Mouse (Mus musculus): Measurements from ENCODE around the gene Tbc1d13.
"Not testable (repeated sequence)": the region's sequence is repeated elsewhere in the genome, so short reads cannot be mapped to it uniquely, and the experiment has no call there.

Gene Tbc1d13

DNA sequence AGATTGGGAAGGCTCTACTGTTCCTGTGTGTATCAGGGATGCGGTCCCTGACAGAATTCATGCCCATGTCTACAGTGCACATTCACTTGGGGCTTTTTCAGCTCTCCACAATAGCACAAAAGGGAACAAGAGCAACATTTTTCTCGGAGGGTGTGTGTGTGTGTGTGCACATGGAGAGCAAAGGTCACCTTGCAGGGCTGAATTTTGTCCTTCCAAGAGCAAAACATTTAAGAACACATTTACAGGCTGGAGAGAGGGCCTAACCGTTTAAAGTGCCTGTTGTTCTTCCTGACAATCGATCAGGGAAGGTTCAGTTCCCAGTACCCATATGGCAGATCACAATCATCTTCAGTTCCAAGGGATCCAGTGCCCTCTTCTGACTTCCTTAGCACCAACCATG lies 3.4 kb upstream of the Tbc1d13 start:
- no peak for DNase-seq

GRCm38 (mm10) chr2:30131240-30131639 lies 2.3 kb upstream of the Tbc1d13 start:
- DNase-seq = not testable (repeated sequence)

DNA sequence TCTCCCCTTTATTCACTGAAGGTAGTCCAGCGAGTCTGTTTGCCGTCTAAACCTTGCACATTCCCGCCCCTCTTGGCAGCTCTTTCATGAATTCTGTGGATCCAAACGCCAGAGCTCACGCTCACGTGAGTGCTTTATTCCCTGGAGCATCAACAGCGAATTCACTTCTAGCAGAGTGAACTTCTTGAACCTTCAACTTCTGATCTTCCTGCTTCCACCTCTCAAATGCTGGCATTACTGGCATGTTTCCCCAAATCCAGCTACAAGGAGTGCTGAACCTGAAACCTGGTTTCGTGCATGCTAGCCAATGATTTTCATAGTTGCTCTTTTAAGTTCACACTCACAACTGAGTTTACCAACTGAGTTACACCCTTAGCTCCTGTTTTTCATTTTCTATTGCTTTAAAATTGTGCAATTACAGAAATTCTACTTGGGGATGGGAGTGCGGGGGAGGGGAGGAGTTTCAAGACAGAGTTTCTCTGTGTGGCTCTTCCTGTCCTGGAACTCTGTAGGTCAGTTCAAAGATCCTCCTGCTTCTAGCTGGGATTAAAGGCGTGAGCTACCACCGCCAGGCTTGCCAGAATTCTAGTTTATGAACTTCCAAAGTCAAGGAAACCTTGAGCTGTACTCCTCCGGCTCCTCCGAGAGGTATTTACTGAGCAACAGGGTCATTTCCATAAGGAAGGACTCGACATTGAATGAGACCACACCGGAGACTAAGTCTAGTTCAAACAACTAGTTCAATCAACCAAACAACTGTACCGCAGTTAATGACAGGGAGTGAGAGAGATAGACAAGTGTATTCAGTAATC lies 539 bp upstream of the Tbc1d13 start:
- no peak for DNase-seq

DNA sequence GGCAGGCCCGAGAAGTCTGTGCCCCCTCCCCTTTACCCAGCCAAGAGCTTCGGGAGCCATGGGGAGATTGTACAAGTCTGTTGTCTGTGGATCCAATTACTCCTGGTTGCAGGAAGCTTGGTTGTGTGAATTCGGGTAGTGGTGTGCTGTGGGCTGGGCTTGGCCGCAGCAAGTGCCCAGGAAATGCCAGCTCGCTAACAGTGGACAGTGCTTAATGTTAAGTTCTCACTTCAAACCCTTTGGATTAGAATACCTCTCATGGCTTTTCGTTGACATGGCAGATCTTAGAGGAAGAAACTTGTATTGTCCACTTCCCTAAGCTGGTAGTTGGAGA lies 799 bp downstream of the Tbc1d13 start:
- DNase-seq = no peak

- no peak for DNase-seq
Observed at GRCm38 (mm10) chr2:30134928-30135620, 1.5 kb downstream of the Tbc1d13 start.

- DNase-seq = no peak
Observed at GRCm38 (mm10) chr2:30136458-30136857, 2.9 kb downstream of the Tbc1d13 start.

DNA sequence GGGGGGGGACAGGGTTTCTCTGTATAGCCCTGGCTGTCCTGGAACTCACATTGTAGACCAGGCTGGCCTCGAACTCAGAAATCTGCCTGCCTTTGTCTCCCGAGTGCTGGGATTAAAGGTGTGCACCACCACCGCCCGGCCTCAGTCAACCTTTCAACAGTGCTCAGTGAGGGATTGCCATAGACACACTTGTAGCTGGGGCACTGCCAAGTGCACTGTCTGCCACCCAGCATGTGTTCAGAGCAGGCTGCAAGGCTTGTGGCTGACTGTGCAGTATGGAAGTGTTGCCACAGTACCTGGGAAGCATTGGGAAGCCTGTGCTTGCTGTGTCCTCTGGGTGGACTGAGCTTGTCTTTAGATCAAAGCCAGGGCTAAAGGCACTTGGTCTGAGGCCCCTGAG lies 6.5 kb downstream of the Tbc1d13 start:
- DNase-seq = peak; percentile 63

GRCm38 (mm10) chr2:30144436-30144835 lies 10.9 kb downstream of the Tbc1d13 start:
- no peak for DNase-seq

GRCm38 (mm10) chr2:30147466-30147865 lies 13.9 kb downstream of the Tbc1d13 start:
- DNase-seq = no peak

- DNase-seq = no peak
Observed at GRCm38 (mm10) chr2:30151840-30152239, 18.3 kb downstream of the Tbc1d13 start.

DNA sequence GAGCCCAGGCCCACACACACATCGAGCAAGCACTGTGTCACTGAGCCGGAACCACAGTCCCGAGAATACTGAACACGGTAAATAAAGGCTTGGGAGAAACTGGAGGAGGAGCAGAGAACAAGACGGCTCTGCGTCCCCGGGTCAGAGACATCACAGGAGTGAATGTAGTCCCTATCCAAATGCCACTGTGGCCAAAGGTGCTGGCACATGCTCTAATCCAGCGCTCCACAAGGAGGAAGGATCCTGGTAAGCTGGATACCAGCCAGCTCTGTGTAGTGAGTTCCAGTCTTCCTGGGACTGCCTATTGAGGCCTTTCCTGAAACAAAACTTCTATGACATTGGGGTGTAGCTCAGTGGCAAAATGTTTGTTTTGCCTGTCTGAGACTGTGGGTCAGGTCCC lies 19.1 kb downstream of the Tbc1d13 start:
- DNase-seq = no peak

- DNase-seq = not testable (repeated sequence)
Observed at GRCm38 (mm10) chr2:30159871-30160270, 26.3 kb downstream of the Tbc1d13 start.

GRCm38 (mm10) chr2:30161809-30162208 lies 28.3 kb downstream of the Tbc1d13 start:
- no peak for DNase-seq

DNA sequence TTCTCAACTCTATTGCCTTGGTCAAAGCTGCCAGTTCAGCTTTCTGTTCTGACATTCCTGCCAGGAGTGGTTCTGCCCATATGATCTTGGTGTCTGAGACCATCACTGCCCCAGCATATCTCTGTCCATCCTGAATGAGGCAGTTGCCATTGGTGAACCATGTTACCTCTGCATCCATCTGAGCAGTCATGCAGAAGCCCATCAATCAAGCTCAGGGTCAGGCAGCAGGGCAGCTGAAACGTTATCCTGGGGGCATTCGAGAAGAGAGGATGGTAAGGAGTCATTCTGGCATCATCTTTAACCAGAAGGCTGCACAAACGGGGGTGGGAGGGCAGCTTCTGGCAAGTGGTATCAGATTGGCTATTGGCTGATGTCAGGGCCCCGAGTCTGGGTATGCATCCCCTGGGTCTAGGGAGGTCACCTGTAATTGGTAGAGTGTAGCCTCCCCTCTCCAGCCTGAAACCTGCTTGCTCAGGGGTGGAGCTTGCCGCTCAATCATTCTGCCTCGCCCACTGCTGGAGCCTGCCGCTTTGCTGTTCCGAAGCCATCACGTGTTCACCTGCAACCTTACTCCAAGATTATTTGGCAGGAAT lies 30.9 kb downstream of the Tbc1d13 start:
- no peak for DNase-seq

DNA sequence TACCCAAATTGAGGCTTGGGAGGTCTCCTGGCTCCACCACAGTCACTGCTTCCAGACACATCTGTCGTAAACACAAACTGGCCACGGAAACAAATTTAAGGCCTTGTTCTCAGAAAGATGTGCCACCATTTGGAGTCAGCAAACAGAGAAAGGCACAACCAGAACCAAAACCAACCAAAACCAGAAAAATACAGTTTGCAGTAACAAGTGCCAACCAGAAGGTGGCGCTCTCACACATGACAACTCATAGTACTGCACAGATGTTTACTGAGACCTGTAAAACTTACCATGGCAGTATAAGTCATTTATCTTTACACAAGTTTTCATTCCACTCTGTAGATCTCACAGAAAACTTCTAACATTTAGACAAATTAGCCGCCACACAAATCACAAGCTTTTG lies 33.1 kb downstream of the Tbc1d13 start:
- no peak for DNase-seq

- DNase-seq = peak; percentile 92
Observed at GRCm38 (mm10) chr2:30171371-30171996, 37.9 kb downstream of the Tbc1d13 start, which contains the start of gene Endog. Endog (plus strand) TSS chr2:30171493.

DNA sequence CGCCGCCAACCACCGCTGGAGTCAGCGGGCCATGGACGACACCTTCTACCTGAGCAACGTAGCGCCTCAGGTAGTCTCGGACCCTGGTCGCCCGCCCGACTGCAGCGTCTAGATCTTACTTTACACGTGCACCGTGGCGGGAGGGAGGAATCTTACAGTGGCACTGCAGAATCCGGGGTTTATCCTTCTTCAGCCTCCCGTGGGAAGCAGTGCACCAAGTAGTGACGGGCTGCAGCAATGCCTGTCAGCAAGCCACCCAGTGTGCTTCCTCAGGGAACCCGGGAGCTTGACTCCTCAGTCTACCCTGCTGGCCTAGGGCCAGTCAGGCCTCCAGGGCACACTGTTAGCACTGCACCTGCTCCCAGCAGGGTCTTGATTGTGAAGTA lies 38.4 kb downstream of the Tbc1d13 start:
- no peak for DNase-seq

DNA sequence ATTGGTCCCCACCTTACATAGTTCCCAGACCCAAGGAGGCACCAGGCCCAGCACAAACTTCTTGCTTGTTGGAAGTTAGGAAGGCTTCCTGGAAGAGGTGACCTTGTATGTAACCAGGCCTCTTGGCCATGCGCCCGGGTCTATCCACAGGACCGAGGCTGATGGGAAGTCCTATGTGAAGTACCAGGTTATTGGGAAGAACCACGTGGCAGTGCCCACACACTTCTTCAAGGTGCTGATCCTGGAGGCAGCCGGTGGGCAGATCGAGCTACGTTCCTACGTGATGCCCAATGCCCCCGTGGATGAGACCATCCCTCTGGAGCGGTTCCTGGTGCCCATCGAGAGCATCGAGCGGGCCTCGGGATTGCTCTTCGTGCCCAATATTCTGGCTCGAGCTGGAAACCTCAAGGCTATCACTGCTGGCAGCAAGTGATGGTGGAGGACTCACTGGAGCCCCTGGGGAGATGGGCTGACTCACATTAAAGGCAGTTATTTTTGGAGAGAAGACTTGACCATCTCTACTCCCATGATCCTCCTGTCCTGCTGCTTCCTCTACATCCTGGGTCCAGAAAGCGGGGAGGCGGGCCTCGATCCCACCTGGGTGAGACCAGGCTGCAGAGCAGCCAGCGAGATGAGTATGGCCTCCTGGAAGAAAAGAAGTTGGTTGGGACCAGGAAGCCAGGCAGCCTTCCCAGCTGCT lies 40.1 kb downstream of the Tbc1d13 start:
- peak; percentile 27 for DNase-seq

DNA sequence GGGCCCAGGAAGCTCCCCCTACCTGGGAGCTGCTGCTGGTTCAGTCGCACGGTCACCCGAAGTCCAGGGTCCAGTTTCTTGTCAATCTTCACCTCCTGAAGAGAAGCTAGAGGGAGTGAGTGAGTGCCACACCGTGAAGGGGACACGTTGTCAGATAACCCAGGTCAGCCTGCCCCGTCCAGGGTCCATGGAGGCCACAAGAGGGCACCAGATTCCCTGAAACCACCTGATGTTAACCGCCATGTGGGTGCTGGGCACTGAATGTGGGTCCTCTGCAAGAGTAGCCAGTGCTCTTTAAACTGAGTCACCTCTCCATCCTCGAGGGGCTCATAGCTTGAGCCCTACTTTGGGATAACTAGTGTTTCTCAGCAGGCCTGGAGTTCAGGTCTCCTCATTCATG lies 42.4 kb downstream of the Tbc1d13 start:
- DNase-seq = no peak

- DNase-seq = no peak
Observed at GRCm38 (mm10) chr2:30176561-30176960, 43.0 kb downstream of the Tbc1d13 start.

- peak; percentile 92 for DNase-seq
Observed at GRCm38 (mm10) chr2:30177700-30178675, 44.4 kb downstream of the Tbc1d13 start, which contains the start of gene Spout1. Spout1 (minus strand) TSS chr2:30178459.

DNA sequence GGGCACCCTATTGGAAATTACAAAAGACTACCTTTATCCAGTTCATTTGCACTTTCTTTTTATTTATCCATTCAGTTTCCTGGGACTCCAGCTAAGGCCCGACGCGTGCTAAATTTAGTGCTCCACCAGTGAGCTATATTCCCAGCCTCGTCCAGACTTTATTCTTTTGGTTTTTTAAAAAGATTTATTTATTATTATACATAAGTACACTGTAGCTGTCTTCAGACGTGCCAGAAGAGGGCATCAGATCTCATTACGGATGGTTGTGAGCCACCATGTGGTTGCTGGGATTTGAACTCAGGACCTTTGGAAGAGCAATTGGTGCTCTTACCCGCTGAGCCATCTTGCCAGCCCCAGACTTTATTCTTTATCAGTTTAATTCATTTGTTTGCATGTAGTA lies 45.2 kb downstream of the Tbc1d13 start:
- not testable (repeated sequence) for DNase-seq
